Mouse (Mus musculus): ENCODE measurements around the gene Hacl1.

GRCm38 (mm10) chr14:31659501-31660181 is 18.6 kb upstream of the Hacl1 start:
- TF ChIP-seq CTCF (conservative IDR thresholded peaks at IDR 0.05; ENCODE audit: insufficient read depth, insufficient read length, low read depth, low read length) (no peak), POLR2A (IDR thresholded peaks at IDR 0.05; ENCODE audit: low read depth, low read length) (no peak)

Data from kidney, adult 2 months (tissue).